Mouse (Mus musculus) hindbrain, embryonic 10.5 days (tissue): ENCODE measurements at regions not wholly inside any gene's neighbourhood (a gene's known extent, or its start where the extent isn't known, plus 50 kb on each side); places are given as distances from the start of the nearest gene placed in this dataset.

Experiments used
- DNase-seq: peaks from one replicate; pipeline ENCODE4 v3.0.0-alpha.2; 2017; ENCODE audit warnings: low spot score
- H3K27ac ChIP-seq: fragments of 300-500 bp; sonication (generic); 2 replicates; pipeline ENCODE4 v1.5.1; 2016; ENCODE audit warnings: mild to moderate bottlenecking, moderate library complexity
- H3K27me3 ChIP-seq: fragments of 300-500 bp; sonication (generic); 2 replicates; pipeline ENCODE4 v1.6.1; 2016; ENCODE audit warnings: mild to moderate bottlenecking; ENCODE audit not compliant: poor library complexity, insufficient read depth, severe bottlenecking
- H3K36me3 ChIP-seq: fragments of 300-500 bp; sonication (generic); 2 replicates; pipeline ENCODE4 v1.6.1; 2016; ENCODE audit warnings: mild to moderate bottlenecking, moderate library complexity
- H3K4me1 ChIP-seq: fragments of 300-500 bp; sonication (generic); replicated peaks from 2 replicates; pipeline ENCODE4 v1.6.1; 2016; ENCODE audit warnings: mild to moderate bottlenecking
- H3K4me3 ChIP-seq: fragments of 300-500 bp; sonication (generic); 2 replicates; pipeline ENCODE4 v1.5.1; 2016; ENCODE audit warnings: mild to moderate bottlenecking, moderate library complexity
- H3K9me3 ChIP-seq: fragments of 300-500 bp; sonication (generic); 2 replicates; pipeline ENCODE4 v1.6.1; 2016; ENCODE audit warnings: mild to moderate bottlenecking, moderate library complexity
- WGBS: fragments of 180-500 bp; shearing (Covaris S2); methylation state at CpG from one replicate; pipeline ENCODE4 v1.1.7; 2016; 5-methylcytosine and 5-hydroxymethylcytosine counted together

DNA sequence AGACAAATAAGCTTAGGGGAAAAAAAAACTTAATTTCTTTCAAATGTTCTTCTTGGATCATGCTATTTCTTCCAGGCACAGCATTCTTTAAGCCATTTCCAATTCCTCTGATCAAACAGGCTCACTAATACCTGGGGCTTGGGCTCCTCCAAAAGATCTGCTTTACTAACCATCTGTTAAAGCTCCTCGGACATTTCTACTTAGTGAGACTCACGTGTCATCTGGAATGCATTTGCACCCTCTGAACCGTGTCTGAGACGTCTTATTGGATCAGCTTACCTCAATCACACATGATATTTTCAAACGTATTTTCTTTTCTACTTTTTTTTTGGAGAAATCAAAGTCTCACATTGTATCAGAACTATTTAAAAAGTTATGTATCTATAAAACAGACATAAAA, 132.4 kb downstream of the Npr3 start:
- no peak for DNase-seq

DNA sequence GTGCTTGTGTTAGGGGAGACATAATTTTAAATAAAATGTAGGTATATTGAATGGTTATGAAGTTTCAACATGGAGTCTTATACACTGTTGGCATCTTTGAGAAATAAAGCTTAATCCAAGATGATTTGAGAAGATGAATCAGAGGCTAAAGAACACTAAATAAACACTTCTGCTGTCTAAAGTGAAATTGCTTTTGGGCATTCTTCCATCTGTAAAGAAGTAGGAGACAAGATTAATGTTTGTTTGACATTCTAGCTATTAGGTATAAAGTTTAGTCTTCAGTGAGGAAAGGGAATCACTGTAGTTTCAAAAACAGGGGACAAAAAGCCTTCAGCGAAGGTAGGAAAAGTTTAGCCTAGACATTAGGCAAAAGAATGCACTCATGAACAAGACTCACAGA, 136.5 kb downstream of the Npr3 start:
- Histone ChIP-seq H3K27ac (no peak overlapping the region), H3K4me1 (no peaks in the 10 kb centered on the region), H3K36me3 (no peaks in the 10 kb centered on the region), H3K4me3 (no peak overlapping the region), H3K9me3 (no peaks in the 10 kb centered on the region), H3K27me3 (no peaks in the 10 kb centered on the region)
- no peak for DNase-seq
- 89% methylated on average over 1 of the region's 1 CpGs for WGBS

More for the DNA sequence above, 132.4 kb downstream of the Npr3 start:
- 49% methylated on average over 5 of the region's 5 CpGs for WGBS
- no peaks in the 10 kb centered on the region for H3K27me3 ChIP-seq
- no peak overlapping the region for H3K4me3 ChIP-seq
- H3K36me3 ChIP-seq: no peaks in the 10 kb centered on the region
- no peak overlapping the region for H3K27ac ChIP-seq
- no peaks in the 10 kb centered on the region for H3K4me1 ChIP-seq
- H3K9me3 ChIP-seq: no peaks in the 10 kb centered on the region

DNA sequence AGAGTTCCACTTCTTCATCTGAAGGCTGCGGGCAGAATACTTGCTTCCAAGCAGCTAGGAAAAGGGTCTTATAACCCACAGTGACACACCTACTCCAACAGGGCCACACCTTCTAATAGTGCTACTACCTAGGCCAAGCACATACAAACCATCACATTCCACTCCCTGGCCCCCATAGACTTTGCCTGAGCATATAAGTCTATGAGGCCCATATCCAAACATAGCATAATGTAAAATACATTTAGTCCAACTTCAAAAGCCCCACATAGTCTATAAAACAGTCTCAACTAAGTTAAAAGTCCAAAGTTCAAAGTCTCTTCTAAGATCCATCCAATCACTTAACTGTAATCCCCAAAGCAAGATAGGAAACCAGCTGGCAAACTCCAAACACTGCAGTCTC, 149.1 kb downstream of the Npr3 start:
- H3K36me3 ChIP-seq: no peaks in the 10 kb centered on the region
- 91% methylated on average over 1 of the region's 1 CpGs for WGBS
- no peak overlapping the region for H3K27ac ChIP-seq
- no peak for DNase-seq
- H3K4me3 ChIP-seq: no peak overlapping the region
- H3K9me3 ChIP-seq: no peaks in the 10 kb centered on the region
- H3K4me1 ChIP-seq: no peaks in the 10 kb centered on the region
- H3K27me3 ChIP-seq: no peaks in the 10 kb centered on the region

DNA sequence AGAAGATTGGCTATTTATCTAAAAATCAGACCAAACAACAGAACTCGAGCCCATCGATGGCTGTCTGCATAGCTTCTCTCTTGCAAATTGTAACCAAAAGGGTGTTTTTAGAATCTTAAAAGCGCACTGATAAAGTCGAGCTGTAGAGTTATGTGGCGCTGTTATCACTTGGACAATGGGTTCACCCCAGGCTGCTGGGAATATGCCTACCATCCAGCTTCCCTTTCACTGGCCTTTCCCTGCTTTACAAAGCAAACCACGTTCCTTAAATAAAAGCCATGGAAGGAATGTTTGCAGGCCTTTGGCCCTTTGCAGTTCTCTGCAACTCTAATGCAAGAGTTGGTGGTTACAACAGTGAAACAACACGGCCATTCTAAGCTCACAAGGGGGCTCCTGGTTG, 150.3 kb downstream of the Npr3 start:
- H3K27me3 ChIP-seq: no peaks in the 10 kb centered on the region
- H3K36me3 ChIP-seq: no peaks in the 10 kb centered on the region
- H3K9me3 ChIP-seq: no peaks in the 10 kb centered on the region
- H3K4me3 ChIP-seq: no peak overlapping the region
- no peak overlapping the region for H3K27ac ChIP-seq
- H3K4me1 ChIP-seq: no peaks in the 10 kb centered on the region
- no peak for DNase-seq
- WGBS: 63% methylated on average over 7 of the region's 7 CpGs

DNA sequence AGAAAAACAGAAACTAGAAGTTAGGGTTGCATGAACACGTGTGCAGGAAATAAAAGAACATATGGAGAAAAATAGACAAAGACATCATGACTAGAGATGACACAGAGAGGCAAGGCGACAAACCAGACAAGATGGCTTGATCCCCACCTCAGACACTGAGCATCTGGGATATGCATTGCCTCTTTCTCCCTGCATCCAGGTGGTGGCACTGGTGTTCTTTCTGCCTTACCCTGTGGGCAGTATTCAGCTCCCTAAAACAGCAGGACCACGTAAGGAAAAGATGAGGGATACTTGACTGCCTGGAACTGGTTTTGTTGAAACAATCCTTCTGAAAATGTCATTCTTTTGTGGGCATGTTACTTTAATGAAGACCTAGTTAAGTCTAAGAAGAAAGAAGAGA, 153.9 kb downstream of the Npr3 start:
- Histone ChIP-seq H3K27ac (no peak overlapping the region), H3K36me3 (no peaks in the 10 kb centered on the region), H3K4me1 (no peaks in the 10 kb centered on the region), H3K9me3 (no peaks in the 10 kb centered on the region), H3K4me3 (no peak overlapping the region), H3K27me3 (no peaks in the 10 kb centered on the region)
- 27% methylated on average over 3 of the region's 3 CpGs for WGBS
- peak; percentile 46 for DNase-seq

DNA sequence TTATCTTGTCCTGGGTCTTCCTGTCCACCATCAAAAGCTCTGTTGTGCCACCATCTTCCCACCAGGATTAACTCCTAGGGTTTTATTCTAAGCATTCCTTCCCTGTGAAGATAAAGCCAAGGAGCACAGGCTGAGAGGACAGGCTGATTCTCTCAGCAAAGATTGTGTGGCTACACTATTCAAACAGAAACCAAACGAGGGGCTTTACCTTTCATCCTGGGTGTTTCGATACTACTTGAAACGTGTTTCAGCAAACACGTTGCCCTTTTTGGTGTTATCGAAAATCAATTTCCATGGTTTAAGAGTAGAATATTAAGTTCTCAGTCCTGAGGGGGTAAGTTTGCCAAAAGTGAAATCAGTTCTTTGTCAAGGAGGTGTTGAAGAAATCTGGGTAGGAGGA, 156.2 kb downstream of the Npr3 start:
- Histone ChIP-seq H3K27me3 (no peaks in the 10 kb centered on the region), H3K4me3 (no peak overlapping the region), H3K27ac (no peak overlapping the region), H3K36me3 (no peaks in the 10 kb centered on the region), H3K4me1 (no peaks in the 10 kb centered on the region), H3K9me3 (no peaks in the 10 kb centered on the region)
- DNase-seq: no peak
- WGBS: 75% methylated on average over 5 of the region's 5 CpGs

DNA sequence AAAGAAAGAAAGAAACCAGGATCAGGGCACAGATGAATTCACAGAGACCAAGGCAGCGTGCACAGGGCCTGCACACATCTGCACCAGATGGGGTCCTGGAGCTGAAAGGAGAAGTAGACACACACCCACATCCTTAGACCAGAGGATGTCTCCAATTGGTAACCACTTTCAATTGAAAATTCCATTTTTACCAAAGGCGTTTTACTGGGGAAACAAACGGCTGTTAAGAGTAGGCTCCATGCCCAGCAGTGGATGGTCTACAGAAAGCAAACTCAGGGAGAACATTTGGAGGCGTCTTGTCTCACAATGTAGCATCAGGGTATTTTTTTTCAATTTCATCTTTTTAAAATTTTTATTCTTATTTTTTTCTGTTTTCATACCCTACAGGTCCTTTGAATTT, 157.6 kb downstream of the Npr3 start:
- Histone ChIP-seq H3K36me3 (no peaks in the 10 kb centered on the region), H3K27ac (no peak overlapping the region), H3K4me1 (no peaks in the 10 kb centered on the region), H3K27me3 (no peaks in the 10 kb centered on the region), H3K4me3 (no peak overlapping the region), H3K9me3 (no peaks in the 10 kb centered on the region)
- 89% methylated on average over 4 of the region's 4 CpGs for WGBS
- DNase-seq: no peak

DNA sequence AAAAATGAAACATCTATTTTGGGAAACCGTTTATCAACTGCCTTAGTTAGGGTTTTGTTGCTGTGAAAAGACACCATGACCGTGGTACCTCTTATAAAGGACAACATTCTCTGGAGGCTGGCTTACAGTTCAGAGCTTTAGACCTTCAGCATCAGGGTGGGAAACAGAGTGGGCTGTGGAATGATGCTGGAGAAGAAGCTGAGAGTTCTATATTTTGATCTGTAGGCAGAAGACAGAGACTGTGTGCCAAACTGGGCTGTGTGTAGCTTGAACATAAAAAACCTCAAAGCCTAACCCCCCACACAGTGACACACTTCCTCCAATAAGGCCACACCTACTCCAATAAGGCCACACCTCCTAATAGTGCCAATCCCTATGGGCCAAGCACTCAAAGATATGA, 158.8 kb downstream of the Npr3 start:
- no peak for DNase-seq
- no peaks in the 10 kb centered on the region for H3K27me3 ChIP-seq
- no peaks in the 10 kb centered on the region for H3K4me1 ChIP-seq
- H3K27ac ChIP-seq: no peak overlapping the region
- H3K36me3 ChIP-seq: no peaks in the 10 kb centered on the region
- WGBS: 89% methylated on average over 2 of the region's 2 CpGs
- no peaks in the 10 kb centered on the region for H3K9me3 ChIP-seq
- no peak overlapping the region for H3K4me3 ChIP-seq

DNA sequence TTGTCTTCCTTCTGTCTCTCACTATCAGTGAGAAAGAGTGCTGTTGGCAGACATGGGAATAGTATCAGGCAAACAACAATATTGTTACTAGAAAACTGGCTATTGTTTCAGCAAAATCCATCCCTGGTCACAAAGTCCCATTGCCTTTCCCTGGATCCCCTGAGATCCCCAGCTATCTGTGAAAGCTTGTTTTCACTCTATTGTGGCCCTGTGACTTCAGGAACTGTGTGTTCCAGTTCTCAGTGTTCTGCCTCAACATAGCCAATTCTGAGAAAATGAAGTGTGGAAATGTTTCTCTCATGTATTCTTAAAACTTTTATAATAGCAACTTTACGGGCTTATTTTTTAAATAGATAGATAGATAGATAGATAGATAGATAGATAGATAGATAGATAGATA, 160.3 kb downstream of the Npr3 start:
- 91% methylated on average over 1 of the region's 1 CpGs for WGBS
- no peaks in the 10 kb centered on the region for H3K27me3 ChIP-seq

DNA sequence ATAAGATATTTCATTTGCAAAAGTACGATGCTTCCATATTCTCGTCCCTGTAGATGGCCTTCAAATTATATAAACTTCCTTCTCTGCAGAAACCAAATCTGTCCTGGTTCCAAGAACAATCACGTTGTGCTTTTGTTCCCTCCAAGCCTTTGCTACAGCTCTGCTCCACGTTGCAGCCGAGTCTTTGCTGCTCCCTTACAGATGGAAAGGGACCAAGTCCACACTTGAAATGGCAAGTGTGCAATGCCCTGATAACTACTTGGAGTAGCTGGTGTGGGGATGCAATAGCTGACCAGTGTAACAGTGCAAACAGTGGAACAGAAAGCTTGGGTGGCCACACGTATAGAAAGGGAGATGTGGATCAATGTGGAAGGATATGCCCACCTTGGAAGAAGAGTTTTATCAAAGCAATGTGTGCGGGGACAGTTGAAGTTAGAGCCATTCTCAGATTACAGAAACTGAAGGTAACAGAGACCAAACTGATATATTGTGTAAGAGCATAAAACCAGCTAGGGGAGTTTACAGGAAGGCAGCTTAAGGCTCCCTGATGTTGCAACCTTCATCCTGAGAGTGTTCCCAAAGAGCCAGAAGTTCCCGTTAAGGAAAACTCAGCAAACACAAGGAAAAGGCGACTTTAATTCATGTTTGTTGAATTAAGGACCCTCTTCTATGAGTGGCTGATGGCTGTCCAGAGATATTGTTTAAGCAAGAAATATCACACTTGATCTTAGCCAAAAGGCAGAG, 161.3 kb downstream of the Npr3 start:
- no peak overlapping the region for H3K4me3 ChIP-seq
- WGBS: 82% methylated on average over 9 of the region's 9 CpGs
- DNase-seq: no peak
- no peak overlapping the region for H3K27ac ChIP-seq
- H3K9me3 ChIP-seq: no peaks in the 10 kb centered on the region
- H3K36me3 ChIP-seq: no peaks in the 10 kb centered on the region
- peaks cover 14% of the 10 kb centered on the region for H3K4me1 ChIP-seq
- no peaks in the 10 kb centered on the region for H3K27me3 ChIP-seq

More for the DNA sequence above, 160.3 kb downstream of the Npr3 start:
- Histone ChIP-seq H3K4me1 (peaks cover 8% of the 10 kb centered on the region), H3K4me3 (no peak overlapping the region), H3K9me3 (no peaks in the 10 kb centered on the region), H3K36me3 (no peaks in the 10 kb centered on the region), H3K27ac (no peak overlapping the region)
- DNase-seq: no peak

DNA sequence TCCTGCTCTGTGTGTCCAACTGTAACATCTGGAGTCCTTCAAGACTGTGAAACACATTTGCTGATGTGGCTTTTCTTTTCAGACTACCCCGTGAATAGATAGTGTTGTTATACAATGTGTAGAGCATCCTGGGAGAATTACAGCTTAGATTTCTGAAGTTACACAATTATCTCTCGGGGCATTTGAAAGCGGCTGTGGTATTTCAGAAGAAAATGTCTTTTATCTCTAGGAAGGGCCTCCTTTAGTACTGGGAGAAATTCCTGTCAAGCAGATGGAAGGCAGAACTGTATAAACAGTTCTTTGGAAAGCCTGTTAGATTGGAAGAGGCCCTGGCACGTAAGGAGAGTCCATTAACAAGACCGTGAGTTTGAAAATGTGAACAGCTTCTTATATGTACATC, 162.2 kb downstream of the Npr3 start:
- H3K36me3 ChIP-seq: no peaks in the 10 kb centered on the region
- H3K4me3 ChIP-seq: no peak overlapping the region
- H3K27ac ChIP-seq: no peak overlapping the region
- no peak for DNase-seq
- 65% methylated on average over 5 of the region's 5 CpGs for WGBS
- peaks cover 14% of the 10 kb centered on the region for H3K4me1 ChIP-seq
- H3K27me3 ChIP-seq: no peaks in the 10 kb centered on the region
- H3K9me3 ChIP-seq: no peaks in the 10 kb centered on the region

DNA sequence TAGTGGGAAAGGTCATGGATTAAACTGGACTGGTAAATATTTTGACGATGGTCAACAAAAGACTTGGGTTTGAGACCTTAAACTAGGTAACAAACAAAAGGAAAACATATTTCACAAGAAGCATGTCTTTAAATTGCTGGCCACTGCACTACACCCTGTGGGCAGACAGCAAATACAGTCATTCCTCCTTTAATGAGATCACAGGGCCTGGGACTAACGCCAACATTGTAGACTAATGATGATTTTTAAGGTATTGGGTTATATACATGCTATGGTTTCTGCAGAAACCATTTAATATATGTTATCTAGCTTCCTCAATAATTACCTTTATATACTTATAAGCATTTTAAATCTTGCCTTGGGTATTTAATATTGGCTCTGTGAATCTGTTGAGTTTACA, 162.8 kb downstream of the Npr3 start:
- no peaks in the 10 kb centered on the region for H3K27me3 ChIP-seq
- no peak overlapping the region for H3K4me3 ChIP-seq
- no peak overlapping the region for H3K27ac ChIP-seq
- H3K9me3 ChIP-seq: no peaks in the 10 kb centered on the region
- no peaks in the 10 kb centered on the region for H3K36me3 ChIP-seq
- DNase-seq: no peak
- 88% methylated on average over 2 of the region's 2 CpGs for WGBS
- H3K4me1 ChIP-seq: peaks cover 14% of the 10 kb centered on the region

DNA sequence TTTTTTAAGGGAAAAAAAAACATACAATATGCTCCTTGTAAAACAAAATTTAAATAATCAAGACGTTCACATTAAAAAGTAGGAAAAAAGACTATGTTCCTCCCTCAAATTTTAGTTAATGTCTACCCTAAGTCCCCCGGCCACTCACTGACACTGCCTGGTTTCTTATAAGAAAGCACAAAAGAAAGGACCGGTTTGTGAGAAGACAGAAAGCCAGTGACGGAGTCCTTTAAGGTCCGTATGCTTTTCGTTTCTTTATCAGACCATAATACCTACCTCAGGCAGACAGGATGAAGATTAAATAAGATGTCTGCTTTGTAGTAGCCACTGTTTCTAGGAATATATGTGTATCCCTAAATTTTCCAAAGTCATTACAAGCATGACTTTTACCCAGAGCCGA, 164.3 kb downstream of the Npr3 start:
- H3K36me3 ChIP-seq: no peaks in the 10 kb centered on the region
- no peaks in the 10 kb centered on the region for H3K27me3 ChIP-seq
- no peaks in the 10 kb centered on the region for H3K9me3 ChIP-seq
- H3K4me3 ChIP-seq: no peak overlapping the region
- DNase-seq: no peak
- 72% methylated on average over 7 of the region's 7 CpGs for WGBS
- peaks cover 14% of the 10 kb centered on the region for H3K4me1 ChIP-seq
- no peak overlapping the region for H3K27ac ChIP-seq

DNA sequence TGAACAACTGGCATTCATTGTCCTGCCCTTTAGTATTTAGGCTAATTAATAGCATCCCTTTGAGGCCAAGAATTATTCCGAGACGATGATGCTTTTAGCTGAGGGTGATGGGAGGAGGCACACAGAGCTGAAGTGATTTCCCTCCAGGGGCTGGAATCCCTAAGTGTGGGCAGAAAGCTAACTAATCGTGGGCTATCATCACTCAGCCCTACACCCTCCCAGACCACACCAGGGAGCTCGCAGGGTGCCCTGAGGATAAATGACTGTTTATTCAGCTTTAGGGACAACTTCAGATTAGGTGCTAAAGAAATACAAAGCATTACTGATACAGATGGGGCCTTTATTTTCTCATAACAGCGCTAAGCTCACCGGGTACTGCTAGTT, 164.7 kb downstream of the Npr3 start:
- Histone ChIP-seq H3K9me3 (no peaks in the 10 kb centered on the region), H3K27ac (no peak overlapping the region), H3K36me3 (no peaks in the 10 kb centered on the region), H3K4me3 (peak overlapping the region; percentile 13; the same call in 1 of the 2 replicates), H3K4me1 (peaks cover 14% of the 10 kb centered on the region), H3K27me3 (no peaks in the 10 kb centered on the region)
- WGBS: 33% methylated on average over 6 of the region's 6 CpGs
- no peak for DNase-seq
